Mouse (Mus musculus): ENCODE measurements at regions not wholly inside any gene's neighbourhood (a gene's known extent, or its start where the extent isn't known, plus 50 kb on each side); places are given as distances from the start of the nearest gene placed in this dataset.
A peak's percentile ranks its signal among the peaks of the same experiment; 100 is the strongest.
"Not testable (repeated sequence)": the region's sequence is repeated elsewhere in the genome, so short reads cannot be mapped to it uniquely, and the experiment has no call there.

DNA sequence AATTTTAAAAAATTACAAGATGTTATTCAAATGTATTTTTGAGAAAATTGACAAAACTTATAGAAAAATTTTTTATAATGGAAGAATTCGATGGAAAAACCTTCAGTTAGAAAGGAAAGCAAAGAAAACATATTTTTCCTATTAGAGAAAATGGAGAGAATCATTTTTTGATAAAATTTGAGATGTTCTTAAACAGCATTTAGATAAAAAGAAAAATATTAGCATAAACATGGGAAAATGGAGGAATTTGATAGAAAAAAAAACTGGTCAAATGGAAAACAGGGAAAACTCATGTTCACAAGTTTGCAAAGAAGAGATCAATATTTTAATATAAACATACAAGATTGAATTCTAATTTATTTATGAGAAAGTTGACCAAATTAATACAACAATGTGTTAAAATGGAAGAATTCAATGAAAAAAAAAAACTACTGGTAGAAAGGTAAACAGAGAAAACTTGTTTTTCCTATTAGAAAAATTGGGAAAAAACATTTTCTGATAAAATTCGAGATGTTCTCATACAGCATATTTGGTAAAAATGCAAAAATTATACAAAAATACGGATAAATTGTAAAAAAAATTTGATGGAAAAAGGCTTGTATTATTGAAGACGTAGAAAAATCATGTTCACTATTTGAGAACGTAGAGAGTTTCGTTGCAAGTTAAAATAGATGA lies 122.4 kb downstream of the 4932411N23Rik start:
- peak; percentile 29 for DNase-seq (ENCODE audit: low read depth)

DNA sequence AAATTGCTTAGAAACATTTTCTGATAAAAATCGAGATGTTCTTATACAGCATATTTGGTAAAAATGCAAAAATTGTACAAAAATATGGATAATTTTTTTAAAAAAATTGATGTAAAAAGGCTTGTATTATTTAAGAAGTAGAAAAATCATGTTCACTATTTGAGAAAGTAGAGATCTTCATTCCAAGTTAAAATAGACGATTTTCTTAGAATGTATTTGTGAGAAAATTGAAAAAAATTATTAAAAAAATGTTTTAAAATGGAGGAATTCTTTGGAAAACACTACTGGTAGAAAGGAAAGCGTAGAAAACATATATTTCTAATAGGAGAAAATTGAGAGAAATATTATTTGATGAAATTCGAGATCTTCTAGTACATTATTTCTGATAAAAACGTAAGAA lies 124.8 kb downstream of the 4932411N23Rik start:
- not testable (repeated sequence) for DNase-seq (ENCODE audit: low read depth)

DNA sequence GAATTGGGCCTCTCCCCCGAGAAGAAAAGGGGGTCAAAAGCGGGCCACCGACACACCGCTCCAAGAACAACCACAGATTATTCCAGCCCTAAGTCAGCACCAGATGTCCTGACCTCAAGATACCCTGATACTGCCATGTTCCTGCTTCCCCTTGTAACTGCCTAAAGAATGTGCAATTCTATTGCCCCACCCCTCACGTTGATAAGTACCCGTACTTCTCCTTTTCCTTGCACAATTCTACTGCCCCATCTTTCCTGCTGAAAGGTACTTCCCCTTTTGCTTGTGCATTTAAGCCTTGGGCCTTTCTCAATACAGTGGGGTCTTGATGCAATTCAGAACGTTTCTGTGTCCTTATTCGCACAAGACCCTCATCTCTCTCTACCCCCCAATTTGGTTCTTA lies 130.6 kb downstream of the 4932411N23Rik start:
- peak; percentile 32 for DNase-seq (ENCODE audit: low read depth)

DNA sequence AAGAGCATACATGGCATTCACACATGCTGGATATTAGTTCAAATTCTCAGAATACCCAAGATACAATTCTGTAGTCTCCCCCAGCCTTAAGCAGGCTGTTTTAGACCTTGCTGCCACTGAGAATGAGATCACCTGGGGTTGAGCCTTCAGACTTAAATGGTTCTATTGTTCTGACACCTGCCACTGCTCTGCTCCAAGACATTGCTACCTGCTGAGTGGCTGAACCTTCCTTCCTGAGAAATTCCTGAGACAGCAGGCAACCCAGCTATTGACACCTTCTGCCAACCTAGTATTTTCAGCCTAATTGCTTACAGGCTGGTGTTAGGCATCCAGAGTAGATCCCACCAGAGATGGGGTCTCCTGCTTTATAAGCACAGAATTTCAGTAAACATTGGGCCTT lies 159.9 kb downstream of the 4932411N23Rik start:
- DNase-seq (ENCODE audit: low read depth) = no peak

Data from 416B (cell line).